Mouse (Mus musculus): ENCODE results near the gene Elmod3. TPM values are rescaled to one million over a fixed set of nuclear protein-coding genes. Genes with fewer than 3 reads are reported as not detected.
A peak's percentile ranks its signal among the peaks of the same experiment; 100 is the strongest.

Gene Elmod3
- polyA plus RNA-seq, 1 experiment: 8.1 TPM

DNA sequence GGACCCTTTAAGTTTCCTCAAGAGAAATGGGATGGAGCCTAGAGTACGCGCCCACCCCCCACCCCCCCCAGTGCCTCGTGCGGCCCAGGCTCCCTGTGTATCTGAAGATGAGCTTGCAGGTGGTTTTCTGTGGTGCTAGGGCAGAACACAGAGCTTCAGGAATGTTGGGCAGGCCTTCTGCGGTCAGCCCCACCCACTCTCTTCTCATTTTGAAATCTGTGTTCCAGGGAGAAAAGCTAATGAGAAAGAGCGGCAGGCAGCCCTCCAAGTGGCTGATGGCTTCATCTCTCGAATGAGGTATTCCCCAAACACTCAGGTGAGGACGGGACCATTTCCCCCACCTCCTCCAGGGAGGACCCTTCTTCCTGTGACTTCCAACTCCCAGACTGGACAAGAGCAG, 37.4 kb downstream of the Elmod3 start:
- no peak for TF ChIP-seq POLR2A (IDR thresholded peaks at IDR 0.05; ENCODE audit: low read depth, low read length)
- no peak for TF ChIP-seq CTCF (IDR thresholded peaks at IDR 0.05; ENCODE audit: borderline replicate concordance, insufficient read depth, low read length)
- H3K27ac ChIP-seq (ENCODE audit: insufficient read depth, low read length): no peak overlapping the region
- H3K4me1 ChIP-seq (ENCODE audit: control insufficient read depth, insufficient read depth, low read length): no peaks in the 10 kb centered on the region
- H3K4me3 ChIP-seq (ENCODE audit: insufficient read depth, low read length): no peak overlapping the region

- peak overlapping the region; percentile 99 for H3K27ac ChIP-seq (ENCODE audit: insufficient read depth, low read length)
- TF ChIP-seq POLR2A (IDR thresholded peaks at IDR 0.05; ENCODE audit: low read depth, low read length): no peak
- no peak for TF ChIP-seq CTCF (IDR thresholded peaks at IDR 0.05; ENCODE audit: borderline replicate concordance, insufficient read depth, low read length)
- peak overlapping the region; percentile 27 for H3K4me3 ChIP-seq (ENCODE audit: insufficient read depth, low read length)
- H3K4me1 ChIP-seq (ENCODE audit: control insufficient read depth, insufficient read depth, low read length): peaks cover 16% of the 10 kb centered on the region
Measured at GRCm38 (mm10) chr6:72553079-72553412, 45.2 kb downstream of the Elmod3 start.

- Histone ChIP-seq H3K4me1 (ENCODE audit: control insufficient read depth, insufficient read depth, low read length) (peaks cover 16% of the 10 kb centered on the region), H3K27ac (ENCODE audit: insufficient read depth, low read length) (peak overlapping the region; percentile 99), H3K4me3 (ENCODE audit: insufficient read depth, low read length) (peak overlapping the region; percentile 27)
- TF ChIP-seq POLR2A (IDR thresholded peaks at IDR 0.05; ENCODE audit: low read depth, low read length): peak; percentile 55
- no peak for TF ChIP-seq CTCF (IDR thresholded peaks at IDR 0.05; ENCODE audit: borderline replicate concordance, insufficient read depth, low read length)
Measured at GRCm38 (mm10) chr6:72552171-72553078, 45.8 kb downstream of the Elmod3 start.

GRCm38 (mm10) chr6:72550503-72551100, 47.6 kb downstream of the Elmod3 start:
- Histone ChIP-seq H3K27ac (ENCODE audit: insufficient read depth, low read length) (peak overlapping the region; percentile 2; the same call in 1 of the 2 replicates), H3K4me3 (ENCODE audit: insufficient read depth, low read length) (no peak overlapping the region), H3K4me1 (ENCODE audit: control insufficient read depth, insufficient read depth, low read length) (peaks cover 16% of the 10 kb centered on the region)
- TF ChIP-seq CTCF (IDR thresholded peaks at IDR 0.05; ENCODE audit: borderline replicate concordance, insufficient read depth, low read length) (no peak), POLR2A (IDR thresholded peaks at IDR 0.05; ENCODE audit: low read depth, low read length) (no peak)

DNA sequence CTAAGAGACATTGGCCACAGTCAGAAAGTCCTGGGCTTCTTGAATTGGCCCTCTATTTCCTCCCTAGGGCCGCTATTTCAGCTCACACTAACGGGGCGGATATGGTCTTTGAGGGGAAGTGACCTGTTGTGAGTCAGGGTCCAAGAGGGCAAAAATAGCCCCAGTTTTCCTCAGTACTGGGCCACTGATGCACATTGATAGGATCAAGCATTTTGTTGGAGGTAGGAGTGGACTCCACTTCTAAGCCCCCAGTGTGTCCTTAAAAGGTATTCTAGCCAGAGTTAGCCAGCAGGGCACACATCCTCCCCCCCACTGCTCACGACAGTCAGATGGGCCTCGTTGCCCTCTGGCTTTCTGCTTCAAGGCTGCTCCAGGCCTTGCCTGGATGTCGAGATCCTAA, 48.2 kb downstream of the Elmod3 start:
- H3K4me1 ChIP-seq (ENCODE audit: control insufficient read depth, insufficient read depth, low read length): peaks cover 16% of the 10 kb centered on the region
- H3K4me3 ChIP-seq (ENCODE audit: insufficient read depth, low read length): no peak overlapping the region
- peak overlapping the region; percentile 74; the same call in 1 of the 2 replicates for H3K27ac ChIP-seq (ENCODE audit: insufficient read depth, low read length)
- TF ChIP-seq POLR2A (IDR thresholded peaks at IDR 0.05; ENCODE audit: low read depth, low read length) (no peak), CTCF (IDR thresholded peaks at IDR 0.05; ENCODE audit: borderline replicate concordance, insufficient read depth, low read length) (no peak)

- H3K4me1 ChIP-seq (ENCODE audit: control insufficient read depth, insufficient read depth, low read length): peaks cover 16% of the 10 kb centered on the region
- TF ChIP-seq CTCF (IDR thresholded peaks at IDR 0.05; ENCODE audit: borderline replicate concordance, insufficient read depth, low read length): no peak
- peak; percentile 47; the same call in 1 of the 2 replicates for TF ChIP-seq POLR2A (IDR thresholded peaks at IDR 0.05; ENCODE audit: low read depth, low read length)
- H3K27ac ChIP-seq (ENCODE audit: insufficient read depth, low read length): peak overlapping the region; percentile 74
- H3K4me3 ChIP-seq (ENCODE audit: insufficient read depth, low read length): no peak overlapping the region
Measured at GRCm38 (mm10) chr6:72549041-72549580, 49.1 kb downstream of the Elmod3 start.

- Histone ChIP-seq H3K4me1 (ENCODE audit: control insufficient read depth, insufficient read depth, low read length) (peaks cover 20% of the 10 kb centered on the region), H3K27ac (ENCODE audit: insufficient read depth, low read length) (peak overlapping the region; percentile 74; the same call in 1 of the 2 replicates), H3K4me3 (ENCODE audit: insufficient read depth, low read length) (no peak overlapping the region)
- TF ChIP-seq CTCF (IDR thresholded peaks at IDR 0.05; ENCODE audit: borderline replicate concordance, insufficient read depth, low read length) (no peak), POLR2A (IDR thresholded peaks at IDR 0.05; ENCODE audit: low read depth, low read length) (no peak)
Measured at GRCm38 (mm10) chr6:72547862-72548261, 50.4 kb downstream of the Elmod3 start.

GRCm38 (mm10) chr6:72547121-72547520, 51.1 kb downstream of the Elmod3 start:
- H3K4me1 ChIP-seq (ENCODE audit: control insufficient read depth, insufficient read depth, low read length): peaks cover 19% of the 10 kb centered on the region
- TF ChIP-seq CTCF (IDR thresholded peaks at IDR 0.05; ENCODE audit: borderline replicate concordance, insufficient read depth, low read length) (no peak), POLR2A (IDR thresholded peaks at IDR 0.05; ENCODE audit: low read depth, low read length) (no peak)
- H3K4me3 ChIP-seq (ENCODE audit: insufficient read depth, low read length): no peak overlapping the region
- H3K27ac ChIP-seq (ENCODE audit: insufficient read depth, low read length): no peak overlapping the region; the same call in 1 of the 2 replicates

GRCm38 (mm10) chr6:72545377-72545776, 52.8 kb downstream of the Elmod3 start:
- Histone ChIP-seq H3K4me3 (ENCODE audit: insufficient read depth, low read length) (no peak overlapping the region), H3K27ac (ENCODE audit: insufficient read depth, low read length) (0 out of 2 replicates have a peak overlapping the region, but pooled peaks have one; percentile 5), H3K4me1 (ENCODE audit: control insufficient read depth, insufficient read depth, low read length) (peaks cover 13% of the 10 kb centered on the region)
- TF ChIP-seq POLR2A (IDR thresholded peaks at IDR 0.05; ENCODE audit: low read depth, low read length) (peak; percentile 32; the same call in 1 of the 2 replicates), CTCF (IDR thresholded peaks at IDR 0.05; ENCODE audit: borderline replicate concordance, insufficient read depth, low read length) (no peak)
